Mouse (Mus musculus) naive thymus-derived CD4-positive, alpha-beta T cell, adult 2 months (primary cell): ENCODE measurements at regions not wholly inside any gene's neighbourhood (a gene's known extent, or its start where the extent isn't known, plus 50 kb on each side); places are given as distances from the start of the nearest gene placed in this dataset.

Experiments used
- DNase-seq: peaks from one replicate; pipeline ENCODE4 v3.0.0-alpha.2; 2011; ENCODE audit warnings: low read depth

DNA sequence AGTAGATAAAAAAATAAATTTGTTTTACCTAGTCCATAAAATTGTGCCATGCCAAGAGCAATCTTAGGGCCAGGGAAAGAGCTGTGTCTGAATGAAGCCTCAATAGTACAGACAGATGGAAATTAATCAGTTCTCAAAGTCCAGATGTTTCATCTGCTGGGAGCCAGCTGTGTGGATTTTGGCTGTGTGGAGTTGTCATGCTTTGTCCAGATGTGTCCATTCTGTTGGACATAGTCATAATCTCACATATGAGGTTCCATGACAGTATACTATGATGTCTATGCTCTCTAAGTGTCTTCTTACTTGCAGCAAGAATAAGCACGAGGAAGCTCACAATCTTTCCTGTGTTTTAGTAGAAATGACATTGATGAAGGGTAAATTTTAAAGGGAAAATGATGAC, 105.8 kb upstream of the 4933415F23Rik start:
- no peak for DNase-seq

DNA sequence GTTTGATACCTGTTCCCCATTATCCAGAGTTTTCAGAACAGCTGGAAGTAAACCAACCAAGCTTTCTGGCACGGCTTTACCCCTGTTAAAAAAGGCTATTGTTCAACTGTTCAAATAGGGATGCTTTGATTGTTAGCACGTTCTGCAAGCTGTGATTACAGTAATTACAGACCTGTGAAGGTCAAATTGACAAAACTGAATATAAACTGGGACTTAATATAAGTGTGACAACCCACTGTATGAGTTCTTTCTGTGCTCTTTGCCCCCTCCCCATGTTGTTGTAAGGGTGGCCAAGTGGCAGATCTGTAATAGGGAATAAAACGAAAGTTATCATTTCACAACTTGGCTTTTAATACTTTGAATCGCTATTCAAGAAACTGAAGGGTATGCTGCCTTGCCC, 105.0 kb upstream of the 4933415F23Rik start:
- no peak for DNase-seq

DNA sequence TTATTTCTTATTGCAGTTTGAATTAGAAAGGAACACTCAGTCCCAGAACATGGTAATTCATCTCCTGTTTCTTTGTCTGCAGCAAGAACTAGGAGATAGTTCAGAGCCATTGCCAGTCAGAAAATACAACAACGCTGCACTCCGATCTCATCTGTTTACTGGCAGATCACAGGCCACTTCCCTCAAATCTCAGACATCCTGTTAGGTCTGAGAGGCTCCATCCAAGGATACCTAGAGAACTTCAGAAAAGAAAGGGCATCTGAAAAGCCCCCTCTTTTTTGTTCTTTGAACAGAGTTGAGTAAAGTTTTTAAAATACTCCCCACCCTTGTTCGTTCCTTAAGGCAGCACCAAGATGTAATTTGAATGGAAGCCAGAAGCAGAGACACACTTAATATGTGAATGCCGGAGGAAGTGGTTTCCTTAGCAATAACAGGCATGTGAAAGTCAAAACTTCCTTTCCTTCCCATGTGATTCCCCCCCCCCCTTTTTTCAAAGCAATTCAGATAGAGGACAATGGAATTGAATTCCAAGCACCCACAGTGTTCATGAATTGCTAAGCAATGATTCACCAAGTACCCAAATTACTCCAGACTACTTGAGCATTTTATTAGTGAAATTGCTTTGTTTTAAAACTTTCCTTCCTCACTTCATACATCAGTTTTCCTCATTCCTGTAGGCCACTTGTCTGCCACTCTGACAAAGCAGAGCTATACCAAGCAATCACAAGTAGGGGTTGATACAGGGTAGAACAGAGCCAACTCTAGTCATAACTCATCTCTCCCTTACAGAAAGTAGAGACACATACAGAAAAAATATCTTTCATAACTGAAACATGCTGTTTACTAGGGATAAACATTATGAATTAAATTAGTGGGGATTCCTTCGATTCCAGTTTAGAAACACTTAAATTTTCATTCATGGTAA, 100.7 kb upstream of the 4933415F23Rik start:
- no peak for DNase-seq

DNA sequence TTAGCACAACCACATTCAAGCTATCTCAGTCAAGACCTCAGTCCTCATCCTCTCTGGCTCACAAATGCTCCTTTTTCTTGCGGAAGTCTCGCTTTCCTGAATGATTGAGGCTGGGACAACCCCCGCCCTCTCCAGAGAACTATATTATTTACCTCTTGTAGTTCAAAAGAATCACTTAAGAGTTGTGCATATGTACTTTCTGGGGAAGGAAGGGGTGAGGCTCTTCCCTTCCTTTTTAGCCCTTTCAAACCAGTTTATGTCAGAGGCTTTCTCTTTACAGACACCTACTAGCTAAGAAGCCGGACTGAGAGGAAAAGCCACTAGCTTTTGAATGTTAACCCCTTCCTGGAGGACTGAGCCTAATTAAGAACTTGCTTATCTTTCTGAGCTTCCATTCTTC, 98.4 kb upstream of the 4933415F23Rik start:
- DNase-seq = no peak

DNA sequence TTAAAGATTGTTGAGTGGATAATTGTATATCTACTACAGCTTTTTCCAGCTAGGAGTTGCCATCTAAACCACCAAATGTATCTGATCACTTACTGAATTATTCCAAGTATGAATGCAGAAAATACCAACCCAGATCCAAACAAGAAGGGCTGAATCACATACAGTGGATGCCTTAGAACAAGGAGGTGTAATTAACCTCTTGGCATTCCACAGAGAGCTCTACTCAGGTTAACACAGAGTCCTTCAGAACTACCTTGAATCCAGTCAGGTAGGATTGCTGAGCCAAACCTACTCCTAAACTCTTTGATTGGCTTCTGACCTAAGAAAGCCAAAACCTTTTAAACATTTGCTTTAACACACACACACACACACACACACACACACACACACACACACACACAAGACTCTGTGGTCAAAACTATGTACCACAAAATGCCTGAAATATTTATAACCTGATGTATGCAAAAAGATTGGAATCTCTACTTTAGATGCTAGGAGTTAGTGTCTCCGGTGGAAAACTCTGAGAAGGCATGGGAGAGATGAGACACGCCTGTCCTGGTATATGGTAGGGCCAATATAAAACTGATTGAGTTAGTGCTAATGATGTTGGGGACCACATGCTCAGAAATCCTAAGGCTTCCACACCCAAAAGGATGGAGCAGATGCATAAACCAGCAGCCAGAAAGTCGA, 88.4 kb upstream of the 4933415F23Rik start:
- no peak for DNase-seq

DNA sequence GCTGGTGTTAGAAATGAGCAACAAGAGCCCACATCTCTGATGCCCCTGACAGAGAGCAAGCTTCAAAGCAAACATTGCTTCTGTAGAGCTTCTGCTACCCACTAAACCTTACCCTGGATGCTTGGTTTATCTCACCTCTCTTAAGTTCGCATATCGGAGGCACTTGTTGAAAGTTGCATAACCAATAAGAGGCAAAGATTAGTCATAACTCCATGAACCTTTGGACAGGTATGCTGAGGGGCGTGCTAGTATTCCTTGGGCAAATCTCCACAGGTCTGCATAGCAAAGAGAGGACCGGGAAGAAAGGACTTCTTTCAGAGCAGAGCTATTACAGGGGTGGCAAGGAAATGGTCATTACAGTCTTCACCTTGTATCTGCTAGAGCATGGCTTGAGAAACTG, 87.7 kb upstream of the 4933415F23Rik start:
- DNase-seq = no peak

DNA sequence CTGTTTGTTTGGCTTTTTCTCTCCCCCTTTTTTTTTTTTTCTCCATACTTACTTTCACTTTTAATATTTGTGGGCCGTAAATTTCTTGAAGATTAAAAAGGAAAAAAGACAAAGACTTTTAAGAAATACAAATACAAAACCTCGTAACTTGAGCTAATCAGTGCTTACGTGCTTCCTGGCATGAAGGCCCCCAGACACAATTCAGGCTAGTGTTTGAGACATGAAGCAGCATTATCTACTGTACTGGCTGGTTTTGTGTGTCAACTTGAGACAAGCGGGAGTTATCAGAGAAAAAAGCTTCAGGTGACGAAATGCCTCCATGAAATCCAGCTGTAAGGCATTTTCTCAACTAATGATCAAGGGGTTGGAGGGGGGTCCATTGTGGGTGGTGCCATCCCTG, 86.2 kb upstream of the 4933415F23Rik start:
- no peak for DNase-seq

DNA sequence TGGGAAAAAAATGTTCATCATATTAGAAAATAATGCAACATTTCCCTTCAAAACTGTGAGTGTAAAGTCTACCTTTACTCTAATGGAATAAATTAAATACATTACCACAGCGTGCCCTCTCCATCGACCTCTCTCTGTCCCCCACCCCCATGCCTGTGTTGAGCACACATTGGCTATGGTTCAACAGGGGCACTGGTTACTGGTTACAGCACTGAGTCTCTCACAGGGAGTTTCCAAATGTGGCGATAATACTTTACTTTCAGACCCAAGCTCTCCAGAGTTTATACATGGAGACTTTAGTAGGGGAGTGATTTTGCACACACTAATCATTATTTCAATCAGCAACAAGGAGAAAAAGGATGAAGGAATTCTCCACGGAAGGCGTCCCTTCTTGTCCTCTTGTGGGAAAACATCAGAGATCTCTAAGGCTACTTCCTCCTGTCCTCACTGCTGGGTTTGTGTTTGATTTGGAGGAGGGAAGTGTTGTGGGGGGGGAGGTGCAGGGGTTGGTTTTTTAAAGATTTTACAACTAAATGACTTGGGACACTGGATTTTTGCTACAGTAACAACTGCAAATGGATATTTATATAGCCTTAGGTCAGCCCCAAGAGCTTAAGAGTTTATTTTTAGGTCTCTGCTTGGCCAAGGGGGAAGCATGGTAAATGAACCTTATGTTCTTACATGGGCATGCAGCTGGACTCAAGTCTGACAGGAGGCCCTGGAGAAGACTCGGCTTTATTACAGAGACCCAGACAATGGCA, 85.6 kb upstream of the 4933415F23Rik start:
- DNase-seq = no peak

DNA sequence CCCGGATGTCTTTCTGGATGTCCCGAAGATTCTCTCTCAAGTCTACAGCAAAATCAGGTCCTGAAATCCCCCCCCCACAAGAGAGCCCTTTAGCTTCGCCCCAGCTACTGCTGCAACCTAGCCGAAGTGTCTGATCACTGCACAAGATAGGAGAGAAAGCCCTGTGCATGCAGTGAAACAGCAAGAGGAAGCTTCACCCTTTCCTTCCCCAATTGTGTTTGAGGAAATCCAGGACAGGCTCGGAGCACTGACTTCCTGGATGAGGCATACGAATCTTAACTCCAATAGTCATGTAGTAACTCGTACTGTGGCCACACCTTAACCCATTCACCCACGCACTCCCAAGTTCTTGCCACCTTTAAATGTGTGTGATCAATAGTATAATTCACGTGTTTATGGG, 82.7 kb upstream of the 4933415F23Rik start:
- no peak for DNase-seq

DNA sequence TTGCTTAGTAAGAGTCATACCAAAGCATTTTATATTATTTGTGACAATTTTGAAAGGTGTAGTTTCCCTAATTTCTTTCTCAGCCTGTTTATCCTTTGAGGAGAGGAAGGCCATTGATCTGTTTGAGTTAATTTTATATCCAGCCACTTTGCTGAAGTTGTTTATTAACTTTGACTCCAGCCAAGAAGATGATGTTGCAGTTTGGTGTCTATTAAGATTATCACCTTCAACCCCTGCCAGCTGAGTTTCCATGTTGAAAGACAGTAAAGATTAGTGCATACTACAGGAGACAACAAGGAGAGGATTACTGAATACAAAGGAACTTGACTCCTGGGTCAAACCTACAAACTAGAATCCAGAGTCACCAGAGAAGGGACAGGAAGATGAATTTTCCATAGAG, 80.5 kb upstream of the 4933415F23Rik start:
- no peak for DNase-seq

DNA sequence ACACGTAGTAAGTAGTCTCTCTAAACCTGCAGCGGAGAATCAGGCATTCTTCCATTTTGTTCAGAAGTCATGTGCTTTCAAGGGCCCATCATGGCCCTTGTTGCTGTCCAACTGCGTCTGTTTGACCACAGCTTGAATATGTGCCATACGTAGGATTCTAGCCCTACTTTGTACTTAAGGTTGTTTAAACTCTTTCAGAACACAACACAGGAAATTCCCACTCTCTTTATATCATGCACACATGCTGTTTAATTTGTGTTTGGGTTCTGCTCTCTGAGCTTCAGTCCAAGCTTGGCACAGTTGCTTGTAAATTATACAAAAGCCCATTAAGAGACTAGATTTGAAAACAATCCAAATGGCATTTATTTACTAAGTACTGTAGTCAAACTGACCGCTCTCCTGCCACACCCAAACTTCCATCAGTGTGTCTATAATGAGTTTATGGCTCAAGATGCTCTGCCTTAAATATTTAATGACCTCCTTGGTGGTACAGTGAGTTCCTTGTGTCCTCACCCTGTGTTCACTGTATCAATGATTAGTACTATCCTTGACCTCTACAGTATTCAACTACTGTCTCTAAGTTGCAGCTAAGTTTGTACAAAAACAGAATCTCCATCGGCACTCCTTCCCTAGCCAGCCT, 76.4 kb upstream of the 4933415F23Rik start:
- no peak for DNase-seq

DNA sequence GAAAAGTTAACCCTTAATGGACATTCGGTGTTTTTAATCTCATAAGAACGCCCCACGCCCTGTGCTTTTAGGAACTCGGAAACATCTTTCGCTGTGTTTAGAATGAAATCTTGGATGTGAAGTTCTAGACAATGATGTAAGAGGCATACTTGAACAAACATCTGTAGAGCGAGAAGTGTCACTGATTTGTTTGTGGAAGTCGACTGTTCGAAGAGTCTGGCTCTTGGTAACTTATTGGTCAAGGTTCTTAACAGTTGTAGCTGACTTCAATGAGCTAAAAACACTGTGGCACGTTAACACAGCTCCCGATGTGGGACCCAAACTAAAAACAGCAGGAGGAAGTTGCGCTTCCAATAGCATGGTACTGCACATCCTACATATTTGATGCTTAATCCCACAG, 72.0 kb upstream of the 4933415F23Rik start:
- DNase-seq = no peak

DNA sequence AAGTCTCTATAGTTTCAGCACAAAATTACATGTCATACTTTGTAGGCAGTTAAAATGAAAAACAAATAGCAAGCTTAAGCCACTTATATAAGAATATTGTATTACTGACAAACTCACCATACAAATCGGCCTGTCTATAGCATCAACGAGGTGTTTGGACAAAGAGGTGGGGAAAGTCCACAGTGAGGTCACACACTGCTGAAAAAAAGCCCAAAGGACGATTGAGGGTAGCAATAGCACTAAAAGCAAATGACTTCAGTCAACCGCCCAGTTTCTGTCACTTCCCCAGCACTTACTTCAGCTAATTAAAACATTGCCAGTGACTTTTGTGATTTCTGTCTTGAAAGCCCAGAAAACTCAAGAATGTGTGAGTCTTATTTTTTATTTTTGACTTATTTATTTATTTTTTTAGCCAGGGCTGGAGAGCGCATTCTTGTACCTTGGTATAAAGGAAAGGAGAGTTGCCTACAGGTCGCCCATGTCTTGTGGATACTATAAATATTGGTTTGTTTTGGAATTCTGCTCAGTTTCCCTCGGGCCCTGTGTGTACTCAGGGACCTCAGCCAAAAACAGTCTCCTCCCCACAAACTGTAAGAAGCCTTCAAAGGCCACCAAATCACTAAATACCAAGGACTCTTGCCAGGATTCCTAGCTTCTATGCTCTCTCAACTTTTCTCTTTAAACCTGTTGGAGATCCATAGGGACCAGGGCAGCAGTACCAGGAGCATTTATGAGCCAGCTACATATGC, 71.2 kb upstream of the 4933415F23Rik start:
- DNase-seq = no peak

DNA sequence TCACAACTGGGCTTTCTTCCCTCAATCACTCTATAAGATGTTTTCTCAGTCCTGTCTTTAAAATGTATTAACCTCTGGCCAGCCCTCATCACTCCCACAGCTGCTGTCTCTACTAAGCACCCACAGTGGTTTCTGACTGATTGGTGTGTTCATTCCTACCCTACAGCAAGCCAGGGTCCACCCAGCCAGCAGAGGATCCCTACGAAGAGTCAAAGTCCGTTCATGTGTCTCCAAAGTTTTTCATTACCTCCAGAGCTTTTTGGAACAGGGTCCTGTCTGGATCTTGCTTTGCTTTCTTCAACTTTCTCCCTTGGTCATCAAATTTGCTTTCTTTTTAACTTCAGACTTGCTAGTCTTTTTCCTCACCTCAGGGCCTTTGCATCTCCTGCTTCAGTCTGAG, 69.3 kb upstream of the 4933415F23Rik start:
- no peak for DNase-seq

DNA sequence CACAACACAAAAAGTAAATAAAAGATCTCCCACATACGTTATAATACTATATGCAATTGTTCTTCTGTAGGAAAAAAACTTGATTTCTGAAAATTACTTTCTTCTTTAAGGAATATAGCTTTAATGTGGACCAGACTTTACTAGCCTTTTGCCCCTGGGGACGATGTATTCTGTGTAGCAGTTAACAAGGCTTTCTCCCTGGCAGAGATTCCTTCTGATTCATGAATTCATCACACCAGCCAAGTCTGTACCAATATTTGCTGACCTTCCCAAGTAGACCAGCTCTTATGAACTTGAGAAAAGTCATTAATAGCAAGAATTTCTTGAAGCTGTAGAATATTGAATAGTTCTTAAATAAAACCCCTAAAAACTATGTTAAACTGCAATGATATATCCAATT, 68.7 kb upstream of the 4933415F23Rik start:
- DNase-seq = no peak

DNA sequence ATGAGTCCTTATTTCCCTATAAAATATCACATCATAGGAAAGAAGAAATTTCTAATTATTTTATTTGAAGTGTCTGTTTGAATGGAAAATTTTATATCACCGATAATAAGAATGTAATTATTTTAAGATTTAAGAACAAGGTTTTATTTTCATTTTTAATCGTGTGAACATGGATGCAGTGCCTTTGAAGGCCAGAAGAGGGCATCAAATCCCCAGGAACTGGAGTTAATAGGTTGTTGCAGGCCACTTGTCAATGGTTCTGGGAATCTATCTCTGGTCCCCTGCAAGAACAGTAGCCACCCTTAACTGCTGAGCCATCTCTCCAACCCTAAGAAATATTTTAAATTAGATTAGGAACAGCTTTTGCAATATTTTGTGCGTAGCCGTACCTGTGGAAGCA, 66.5 kb upstream of the 4933415F23Rik start:
- DNase-seq = no peak

DNA sequence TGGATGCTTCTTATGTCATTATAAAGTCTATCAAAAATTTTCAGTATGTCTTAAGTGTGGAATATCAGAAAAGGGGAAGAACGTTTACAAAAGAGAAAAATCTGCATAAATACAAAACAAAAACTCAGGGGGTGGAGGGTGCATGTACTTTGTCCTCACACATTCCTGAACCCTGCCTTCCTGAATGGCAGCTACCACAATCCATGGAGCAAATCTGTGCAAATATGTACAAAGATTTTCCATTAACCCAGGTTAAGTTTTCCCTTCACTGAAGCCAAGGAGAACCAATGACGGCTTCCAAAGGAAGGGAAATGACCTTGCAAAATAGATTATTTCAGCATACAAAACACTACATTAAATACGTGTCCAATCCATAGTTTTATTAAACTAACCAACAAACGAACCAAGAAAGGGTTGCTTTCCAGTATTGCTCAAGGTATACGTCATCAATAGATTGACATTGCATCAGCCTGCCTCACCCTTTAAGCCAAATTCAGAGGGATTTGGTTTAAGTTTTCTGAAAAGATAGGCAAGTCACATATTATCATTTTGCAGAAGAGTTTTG, 61.4 kb upstream of the 4933415F23Rik start:
- DNase-seq = no peak

DNA sequence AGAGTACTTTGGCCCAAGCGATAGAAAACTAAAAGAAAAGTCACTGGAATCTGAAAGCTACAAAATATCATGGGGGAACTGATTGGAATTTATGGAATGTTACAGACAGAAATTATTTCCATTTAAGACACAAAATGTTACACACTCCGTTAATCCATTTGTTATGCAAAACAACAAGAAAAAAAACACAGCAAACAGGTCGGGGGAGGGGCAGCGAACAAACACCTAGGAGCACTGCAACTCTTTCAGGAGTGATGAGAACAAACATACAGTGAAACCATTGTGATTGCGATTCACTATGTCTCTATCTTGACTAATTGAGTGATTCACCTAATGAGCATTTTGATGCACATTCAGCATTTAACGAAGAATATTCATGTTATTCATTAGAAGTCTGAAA, 60.7 kb upstream of the 4933415F23Rik start:
- no peak for DNase-seq
